Mouse (Mus musculus): ENCODE results near the gene Gpr132. TPM values are rescaled to one million over a fixed set of nuclear protein-coding genes. Genes with fewer than 3 reads are reported as not detected.
A peak's percentile ranks its signal among the peaks of the same experiment; 100 is the strongest.

Gpr132 gene
- polyA plus RNA-seq, 1 experiment: 77.9 TPM

GRCm38 (mm10) chr12:112830570-112830969 is 37.5 kb downstream of the Gpr132 start:
- TF ChIP-seq CTCF (IDR thresholded peaks at IDR 0.05; ENCODE audit: extremely low read depth, insufficient read depth, insufficient read length, insufficient replicate concordance) (no peak), POLR2A (IDR thresholded peaks at IDR 0.05; ENCODE audit: low read depth, low read length) (no peak)
- DNase-seq (ENCODE audit: low read depth in 1 of 2, low spot score in 2 of 2): no peak
- WGBS: 83% methylated on average over 3 of the region's 3 CpGs
- Histone ChIP-seq H3K4me3 (ENCODE audit: extremely low read depth, insufficient read depth, insufficient read length) (no peak overlapping the region), H3K36me3 (ENCODE audit: control insufficient read depth, insufficient read depth, low read length) (peaks cover 1% of the 10 kb centered on the region; the same call in 1 of the 2 replicates), H3K4me1 (ENCODE audit: control insufficient read depth, insufficient read depth, insufficient read length) (peaks cover 12% of the 10 kb centered on the region), H3K27me3 (ENCODE audit: control insufficient read depth, insufficient read depth, low read length) (no peaks in the 10 kb centered on the region), H3K27ac (ENCODE audit: insufficient read depth, low read length) (no peak overlapping the region)

- 35% methylated on average over 2 of the region's 2 CpGs for WGBS
- DNase-seq (ENCODE audit: low read depth in 1 of 2, low spot score in 2 of 2): no peak
- no peak overlapping the region for H3K27ac ChIP-seq (ENCODE audit: insufficient read depth, low read length)
Measured at GRCm38 (mm10) chr12:112830141-112830540, 37.9 kb downstream of the Gpr132 start.

GRCm38 (mm10) chr12:112829244-112829864 is 38.7 kb downstream of the Gpr132 start, which contains the start of gene Cdca4:
Cdca4 (minus strand) TSS chr12:112829423.
- TF ChIP-seq CTCF (IDR thresholded peaks at IDR 0.05; ENCODE audit: extremely low read depth, insufficient read depth, insufficient read length, insufficient replicate concordance) (no peak), POLR2A (IDR thresholded peaks at IDR 0.05; ENCODE audit: low read depth, low read length) (peak; percentile 30; the same call in 1 of the 2 replicates)
- peak within 1 kb of the TSS; percentile 85 for H3K4me3 ChIP-seq (ENCODE audit: extremely low read depth, insufficient read depth, insufficient read length)
- peaks cover 1% of the 10 kb centered on the region; the same call in 1 of the 2 replicates for H3K36me3 ChIP-seq (ENCODE audit: control insufficient read depth, insufficient read depth, low read length)
- H3K4me1 ChIP-seq (ENCODE audit: control insufficient read depth, insufficient read depth, insufficient read length): peaks cover 14% of the 10 kb centered on the region
- WGBS: under 1% methylated on average over 69 of the region's 72 CpGs
- H3K27ac ChIP-seq (ENCODE audit: insufficient read depth, low read length): peak within 1 kb of the TSS; percentile 96
- peak; percentile 88 to 96 for DNase-seq (ENCODE audit: low read depth in 1 of 2, low spot score in 2 of 2)
- no peaks in the 10 kb centered on the region for H3K27me3 ChIP-seq (ENCODE audit: control insufficient read depth, insufficient read depth, low read length)

More at GRCm38 (mm10) chr12:112830141-112830540, 37.9 kb downstream of the Gpr132 start:
- Histone ChIP-seq H3K4me3 (ENCODE audit: extremely low read depth, insufficient read depth, insufficient read length) (peak overlapping the region; percentile 78), H3K27me3 (ENCODE audit: control insufficient read depth, insufficient read depth, low read length) (no peaks in the 10 kb centered on the region), H3K36me3 (ENCODE audit: control insufficient read depth, insufficient read depth, low read length) (peaks cover 1% of the 10 kb centered on the region; the same call in 1 of the 2 replicates), H3K4me1 (ENCODE audit: control insufficient read depth, insufficient read depth, insufficient read length) (peaks cover 12% of the 10 kb centered on the region)
- TF ChIP-seq POLR2A (IDR thresholded peaks at IDR 0.05; ENCODE audit: low read depth, low read length): no peak
- TF ChIP-seq CTCF (IDR thresholded peaks at IDR 0.05; ENCODE audit: extremely low read depth, insufficient read depth, insufficient read length, insufficient replicate concordance): no peak

GRCm38 (mm10) chr12:112828501-112829243 is 39.4 kb downstream of the Gpr132 start:
- TF ChIP-seq CTCF (IDR thresholded peaks at IDR 0.05; ENCODE audit: extremely low read depth, insufficient read depth, insufficient read length, insufficient replicate concordance): no peak
- no peak for TF ChIP-seq POLR2A (IDR thresholded peaks at IDR 0.05; ENCODE audit: low read depth, low read length)
- peak; percentile 58 to 72 for DNase-seq (ENCODE audit: low read depth in 1 of 2, low spot score in 2 of 2)
- Histone ChIP-seq H3K4me1 (ENCODE audit: control insufficient read depth, insufficient read depth, insufficient read length) (peaks cover 18% of the 10 kb centered on the region), H3K36me3 (ENCODE audit: control insufficient read depth, insufficient read depth, low read length) (peaks cover 1% of the 10 kb centered on the region; the same call in 1 of the 2 replicates), H3K4me3 (ENCODE audit: extremely low read depth, insufficient read depth, insufficient read length) (peak overlapping the region; percentile 85), H3K27me3 (ENCODE audit: control insufficient read depth, insufficient read depth, low read length) (no peaks in the 10 kb centered on the region), H3K27ac (ENCODE audit: insufficient read depth, low read length) (peak overlapping the region; percentile 96)
- under 1% methylated on average over 51 of the region's 51 CpGs for WGBS

- Histone ChIP-seq H3K27ac (ENCODE audit: insufficient read depth, low read length) (no peak overlapping the region), H3K4me1 (ENCODE audit: control insufficient read depth, insufficient read depth, insufficient read length) (peaks cover 29% of the 10 kb centered on the region), H3K36me3 (ENCODE audit: control insufficient read depth, insufficient read depth, low read length) (peaks cover 7% of the 10 kb centered on the region), H3K4me3 (ENCODE audit: extremely low read depth, insufficient read depth, insufficient read length) (no peak overlapping the region), H3K27me3 (ENCODE audit: control insufficient read depth, insufficient read depth, low read length) (no peaks in the 10 kb centered on the region)
- no peak for DNase-seq (ENCODE audit: low read depth in 1 of 2, low spot score in 2 of 2)
- 74% methylated on average over 5 of the region's 5 CpGs for WGBS
- TF ChIP-seq POLR2A (IDR thresholded peaks at IDR 0.05; ENCODE audit: low read depth, low read length): no peak
- no peak for TF ChIP-seq CTCF (IDR thresholded peaks at IDR 0.05; ENCODE audit: extremely low read depth, insufficient read depth, insufficient read length, insufficient replicate concordance)
Measured at GRCm38 (mm10) chr12:112825901-112826300, 42.1 kb downstream of the Gpr132 start.

GRCm38 (mm10) chr12:112823221-112823620 is 44.8 kb downstream of the Gpr132 start:
- Histone ChIP-seq H3K4me1 (ENCODE audit: control insufficient read depth, insufficient read depth, insufficient read length) (peaks cover 29% of the 10 kb centered on the region), H3K36me3 (ENCODE audit: control insufficient read depth, insufficient read depth, low read length) (peaks cover 17% of the 10 kb centered on the region), H3K27me3 (ENCODE audit: control insufficient read depth, insufficient read depth, low read length) (no peaks in the 10 kb centered on the region), H3K27ac (ENCODE audit: insufficient read depth, low read length) (peak overlapping the region; percentile 76), H3K4me3 (ENCODE audit: extremely low read depth, insufficient read depth, insufficient read length) (no peak overlapping the region)
- DNase-seq (ENCODE audit: low read depth in 1 of 2, low spot score in 2 of 2): peak; percentile 32 to 68
- TF ChIP-seq CTCF (IDR thresholded peaks at IDR 0.05; ENCODE audit: extremely low read depth, insufficient read depth, insufficient read length, insufficient replicate concordance) (no peak), POLR2A (IDR thresholded peaks at IDR 0.05; ENCODE audit: low read depth, low read length) (no peak; the same call in 1 of the 2 replicates)
- WGBS: 8% methylated on average over 4 of the region's 4 CpGs

All from spleen, adult 2 months (tissue).